Mouse (Mus musculus) stomach, embryonic 16.5 days (tissue): ENCODE data around the gene Ppp1r14a. TPM values are rescaled to one million over a fixed set of nuclear protein-coding genes. Genes with fewer than 3 reads are reported as not detected.

Experiments
- ATAC-seq: fragments of 200-750 bp; cut with Nextera tagmentation; 2 replicates; pipeline ENCODE4 v1.8.0; 2017; ENCODE audit warnings: moderate number of reproducible peaks, moderate TSS enrichment; ENCODE audit not compliant: insufficient read depth, low FRiP score
- H3K27ac ChIP-seq: fragments of 300-500 bp; sonication (generic); 2 replicates; pipeline ENCODE4 v1.5.1; 2014; ENCODE audit warnings: low read length
- H3K27me3 ChIP-seq: fragments of 300-500 bp; sonication (generic); 2 replicates; pipeline ENCODE4 v1.6.1; 2014; ENCODE audit warnings: low read length, control low read depth, mixed read lengths; ENCODE audit not compliant: control insufficient read depth, insufficient read depth
- H3K36me3 ChIP-seq: fragments of 300-500 bp; sonication (generic); 2 replicates; pipeline ENCODE4 v1.6.1; 2014; ENCODE audit warnings: low read length; ENCODE audit not compliant: control insufficient read depth, insufficient read depth
- H3K4me1 ChIP-seq: fragments of 300-500 bp; sonication (generic); 2 replicates; pipeline ENCODE4 v1.6.1; 2014; ENCODE audit warnings: low read length, control low read depth, mixed read lengths; ENCODE audit not compliant: control insufficient read depth, insufficient read depth
- H3K4me2 ChIP-seq: fragments of 300-500 bp; sonication (generic); 2 replicates; pipeline ENCODE4 v1.6.1; 2014; ENCODE audit warnings: low read depth, low read length, mixed read lengths
- H3K4me3 ChIP-seq: fragments of 300-500 bp; sonication (generic); replicated peaks from 2 replicates; pipeline ENCODE4 v1.5.1; 2014; ENCODE audit warnings: mild to moderate bottlenecking, low read length
- H3K9ac ChIP-seq: fragments of 300-500 bp; sonication (generic); 2 replicates; pipeline ENCODE4 v1.6.1; 2014; ENCODE audit warnings: low read length
- H3K9me3 ChIP-seq: fragments of 300-500 bp; sonication (generic); replicated peaks from 2 replicates; pipeline ENCODE4 v1.6.1; 2016; ENCODE audit warnings: low read length, control low read depth; ENCODE audit not compliant: control insufficient read depth
- WGBS: fragments of 180-500 bp; shearing (Covaris S2); extraction: QIAGEN DNeasy Blood & Tissue Kit; methylation state at CpG from one replicate; pipeline ENCODE4 v1.1.7; 2014; 5-methylcytosine and 5-hydroxymethylcytosine counted together
- polyA plus RNA-seq: library from polyadenylated mRNA; unstranded; fragments of >200 nt; fragmentation: Nextera tagmentation; extraction: Ambion mirVana; gene quantifications from 2 replicates; pipeline ENCODE4 v1.2.1, GENCODE M21; 2015

Ppp1r14a gene
- polyA plus RNA-seq: 46.8 and 48.8 TPM in 2 replicates

GRCm38 (mm10) chr7:29288942-29289638 lies at the start of gene Ppp1r14a:
Gene Ppp1r14a (plus strand): TSS chr7:29289308.
- Histone ChIP-seq H3K4me2 (peak within 1 kb of the TSS; percentile 86), H3K36me3 (no peaks in the 10 kb centered on the region), H3K27me3 (no peaks in the 10 kb centered on the region), H3K9me3 (no peaks in the 10 kb centered on the region), H3K4me3 (peak within 1 kb of the TSS; percentile 63), H3K9ac (peak within 1 kb of the TSS; percentile 79), H3K4me1 (peaks cover 38% of the 10 kb centered on the region), H3K27ac (peak within 1 kb of the TSS; percentile 95)
- 1% methylated on average over 59 of the region's 59 CpGs for WGBS
- peak; percentile 30; the same call in 1 of the 2 replicates for ATAC-seq

- Histone ChIP-seq H3K4me3 (no peak overlapping the region), H3K27me3 (no peaks in the 10 kb centered on the region), H3K9ac (no peak overlapping the region), H3K36me3 (peaks cover 8% of the 10 kb centered on the region; the same call in 1 of the 2 replicates), H3K4me2 (no peak overlapping the region), H3K9me3 (no peaks in the 10 kb centered on the region), H3K27ac (no peak overlapping the region), H3K4me1 (peaks cover 19% of the 10 kb centered on the region)
- ATAC-seq: no peak
- 82% methylated on average over 7 of the region's 7 CpGs for WGBS
Measured at GRCm38 (mm10) chr7:29244732-29245416, 44.2 kb upstream of the Ppp1r14a start.

- Histone ChIP-seq H3K9ac (peak overlapping the region; percentile 46), H3K27me3 (no peaks in the 10 kb centered on the region), H3K9me3 (no peaks in the 10 kb centered on the region), H3K4me1 (peaks cover 19% of the 10 kb centered on the region), H3K36me3 (peaks cover 8% of the 10 kb centered on the region; the same call in 1 of the 2 replicates), H3K4me3 (no peak overlapping the region), H3K4me2 (no peak overlapping the region), H3K27ac (peak overlapping the region; percentile 23; the same call in 1 of the 2 replicates)
- no peak for ATAC-seq
- WGBS: 61% methylated on average over 5 of the region's 5 CpGs
Measured at GRCm38 (mm10) chr7:29246015-29246414, 43.1 kb upstream of the Ppp1r14a start.

GRCm38 (mm10) chr7:29246619-29247313 lies 42.3 kb upstream of the Ppp1r14a start:
- peak overlapping the region; percentile 76 for H3K9ac ChIP-seq

GRCm38 (mm10) chr7:29247314-29247700 lies 41.8 kb upstream of the Ppp1r14a start:
- peaks cover 19% of the 10 kb centered on the region for H3K4me1 ChIP-seq
- no peaks in the 10 kb centered on the region for H3K27me3 ChIP-seq
- WGBS: 28% methylated on average over 16 of the region's 16 CpGs
- H3K4me3 ChIP-seq: peak overlapping the region; percentile 50
- peak overlapping the region; percentile 90 for H3K27ac ChIP-seq
- peaks cover 8% of the 10 kb centered on the region; the same call in 1 of the 2 replicates for H3K36me3 ChIP-seq
- H3K9ac ChIP-seq: peak overlapping the region; percentile 76
- ATAC-seq: no peak
- peak overlapping the region; percentile 56 for H3K4me2 ChIP-seq
- H3K9me3 ChIP-seq: no peaks in the 10 kb centered on the region

More at GRCm38 (mm10) chr7:29246619-29247313, 42.3 kb upstream of the Ppp1r14a start:
- H3K4me3 ChIP-seq: peak overlapping the region; percentile 50
- no peaks in the 10 kb centered on the region for H3K27me3 ChIP-seq
- peaks cover 19% of the 10 kb centered on the region for H3K4me1 ChIP-seq
- no peaks in the 10 kb centered on the region for H3K9me3 ChIP-seq
- peak overlapping the region; percentile 56 for H3K4me2 ChIP-seq
- 78% methylated on average over 21 of the region's 21 CpGs for WGBS
- no peak overlapping the region for H3K27ac ChIP-seq
- peaks cover 8% of the 10 kb centered on the region; the same call in 1 of the 2 replicates for H3K36me3 ChIP-seq
- ATAC-seq: no peak

GRCm38 (mm10) chr7:29247706-29248105 lies 41.4 kb upstream of the Ppp1r14a start:
- Histone ChIP-seq H3K4me2 (peak overlapping the region; percentile 56), H3K36me3 (peaks cover 8% of the 10 kb centered on the region; the same call in 1 of the 2 replicates), H3K27ac (peak overlapping the region; percentile 90), H3K9me3 (no peaks in the 10 kb centered on the region), H3K4me3 (peak overlapping the region; percentile 50), H3K4me1 (peaks cover 19% of the 10 kb centered on the region), H3K27me3 (no peaks in the 10 kb centered on the region), H3K9ac (peak overlapping the region; percentile 76)
- ATAC-seq: peak; percentile 19; the same call in 1 of the 2 replicates
- WGBS: 24% methylated on average over 19 of the region's 19 CpGs

GRCm38 (mm10) chr7:29248261-29248841 lies 40.8 kb upstream of the Ppp1r14a start, which contains the start of gene 2200002D01Rik:
Gene 2200002D01Rik (minus strand): TSS chr7:29248466.
- Histone ChIP-seq H3K27ac (peak within 1 kb of the TSS; percentile 90), H3K9me3 (no peaks in the 10 kb centered on the region), H3K36me3 (peaks cover 8% of the 10 kb centered on the region; the same call in 1 of the 2 replicates), H3K9ac (peak within 1 kb of the TSS; percentile 76), H3K4me1 (peaks cover 24% of the 10 kb centered on the region), H3K4me3 (peak within 1 kb of the TSS; percentile 50), H3K27me3 (no peaks in the 10 kb centered on the region), H3K4me2 (peak within 1 kb of the TSS; percentile 56)
- 22% methylated on average over 20 of the region's 20 CpGs for WGBS
- ATAC-seq: peak; percentile 83

GRCm38 (mm10) chr7:29251166-29251565 lies 37.9 kb upstream of the Ppp1r14a start:
- Histone ChIP-seq H3K27ac (peak overlapping the region; percentile 39; the same call in 1 of the 2 replicates), H3K4me3 (no peak overlapping the region), H3K9ac (no peak overlapping the region), H3K4me2 (no peak overlapping the region), H3K27me3 (no peaks in the 10 kb centered on the region), H3K9me3 (no peaks in the 10 kb centered on the region), H3K4me1 (peaks cover 28% of the 10 kb centered on the region), H3K36me3 (0 out of 2 replicates have a peak, but pooled peaks cover 3% of the 10 kb centered on the region)
- ATAC-seq: peak; percentile 53; the same call in 1 of the 2 replicates
- 69% methylated on average over 3 of the region's 3 CpGs for WGBS
